Mouse (Mus musculus) bone marrow macrophage, adult 2 months (primary cell): Measurements from ENCODE around the gene Trp53tg5.

ENCODE experiments used
- CTCF ChIP-seq: IDR thresholded peaks from 2 replicates; pipeline ENCODE4 v1.5.1; 2012; ENCODE audit warnings: low read depth, mild to moderate bottlenecking, low read length, moderate library complexity
- POLR2A ChIP-seq: IDR thresholded peaks from 2 replicates; pipeline ENCODE4 v1.6.1; 2012; ENCODE audit warnings: mild to moderate bottlenecking, low read depth, low read length, borderline replicate concordance

GRCm38 (mm10) chr2:164513389-164513788, 39.9 kb upstream of the Trp53tg5 start:
- TF ChIP-seq CTCF = no peak
- no peak for TF ChIP-seq POLR2A
